Mouse (Mus musculus) layer of hippocampus, adult 8-10 months (tissue): ENCODE measurements around the gene Tmem229b. TPM values are rescaled to one million over a fixed set of nuclear protein-coding genes. Genes with fewer than 3 reads are reported as not detected.
"Not testable (repeated sequence)": the region's sequence is repeated elsewhere in the genome, so short reads cannot be mapped to it uniquely, and the experiment has no call there.

Experiments
- DNase-seq, 2 experiments: peaks; one replicate each; pipeline ENCODE4 v3.0.0; 2022; ENCODE audit warnings: low spot score in 2 of 2
- total RNA-seq, 4 experiments: library from RNA; stranded (reverse); gene quantifications; 2 replicates each; pipeline ENCODE4 v1.2.4; 2022

The Tmem229b gene
- total RNA-seq, 4 experiments from 2014 or later, result 26.8 to 32.8 (median 29.8) TPM

DNA sequence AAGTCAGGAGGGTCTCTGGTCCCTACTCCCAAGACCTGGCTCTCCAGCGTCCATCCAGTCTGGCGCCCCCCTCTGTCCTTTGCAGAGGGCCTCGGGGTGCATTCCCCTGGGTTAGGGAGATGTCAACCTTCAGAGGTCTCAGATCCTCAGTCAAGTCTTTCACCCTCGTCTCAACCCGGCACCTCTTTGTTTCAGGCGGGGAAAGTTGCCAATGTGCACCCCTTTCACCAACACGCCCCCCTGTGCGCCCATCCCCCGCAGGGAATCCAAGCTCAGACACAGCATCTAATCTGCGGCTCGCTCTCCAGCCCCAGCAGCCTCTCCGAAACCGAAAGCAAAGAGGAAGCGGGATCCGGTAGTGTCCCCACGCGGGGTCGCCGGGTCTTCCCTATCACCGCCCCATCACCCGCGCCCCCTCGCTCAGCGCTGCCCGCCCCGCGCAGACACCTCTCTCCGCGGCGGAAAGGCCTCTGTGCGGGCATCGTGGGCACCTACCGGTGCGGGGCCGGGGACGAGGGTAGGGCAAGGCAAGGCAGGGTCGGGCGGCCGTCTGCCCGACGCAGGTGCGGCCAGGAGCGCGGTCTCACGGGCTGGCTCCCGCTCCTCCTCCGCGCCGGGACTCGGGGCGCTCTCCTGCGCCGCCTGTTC is 825 bp downstream of the Tmem229b start:
- peak in 1 of 2 experiments; percentile 29 for DNase-seq

- no peak for DNase-seq
Observed at GRCm38 (mm10) chr12:79006076-79006475, 1.4 kb downstream of the Tmem229b start.

- DNase-seq, result no peak
Observed at GRCm38 (mm10) chr12:79005456-79005855, 2.0 kb downstream of the Tmem229b start.

DNA sequence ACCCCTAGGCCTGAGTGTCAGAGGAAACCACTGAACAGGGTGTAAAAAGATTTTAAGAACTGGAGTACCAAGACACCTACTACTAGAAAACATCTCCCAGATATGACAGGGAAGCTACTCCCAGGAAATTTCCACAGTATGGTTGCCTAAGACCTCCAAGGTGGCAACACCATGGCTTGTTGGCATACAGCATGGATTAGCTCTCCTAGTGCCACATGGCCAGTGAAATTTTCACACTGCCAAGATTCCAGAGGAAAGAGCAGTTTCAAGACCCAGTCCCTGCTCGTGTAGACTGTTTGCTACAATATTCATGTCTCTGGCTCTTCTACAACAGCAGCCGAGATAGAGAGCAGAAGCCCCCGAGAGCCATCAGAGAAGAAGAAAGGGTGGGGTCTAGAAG is 4.4 kb downstream of the Tmem229b start:
- no peak for DNase-seq

DNA sequence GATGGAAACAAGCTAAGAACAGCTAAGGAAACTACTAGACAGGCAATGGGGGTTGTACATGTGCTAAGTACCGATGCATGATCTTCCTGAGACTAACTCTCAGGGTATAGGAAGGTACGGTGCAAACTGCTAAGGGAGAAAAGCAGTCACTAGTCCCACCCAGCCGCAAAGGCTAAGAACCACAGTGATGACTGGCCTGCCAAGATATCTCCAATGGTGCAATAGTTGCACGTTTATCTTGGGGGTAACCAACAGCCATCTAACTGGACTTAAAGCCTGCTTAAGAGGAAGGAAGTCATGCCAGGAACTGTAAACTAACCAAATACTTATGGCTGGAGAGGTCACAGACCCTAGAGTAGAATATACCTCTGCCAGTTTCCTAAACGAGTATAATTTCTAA is 5.0 kb downstream of the Tmem229b start:
- no peak for DNase-seq

DNA sequence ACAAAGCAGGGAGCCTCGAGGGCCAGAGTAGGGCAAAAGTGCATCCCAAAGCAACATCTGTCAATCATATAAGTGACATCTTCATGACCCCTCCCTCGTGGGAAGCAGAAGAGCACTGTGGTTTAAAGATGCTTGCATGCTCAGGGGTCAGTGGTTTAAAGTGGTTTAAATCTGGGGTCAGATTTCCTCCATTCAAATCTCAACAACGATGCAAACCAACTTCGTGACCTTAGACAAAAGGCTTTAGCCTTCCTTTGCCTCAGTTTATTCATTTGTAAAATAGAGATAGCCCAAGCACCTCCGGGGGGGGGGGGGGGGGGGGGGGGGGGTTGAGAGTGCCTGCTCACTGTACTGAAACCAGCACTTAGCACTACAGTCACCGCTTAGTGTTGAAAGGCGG is 10.7 kb downstream of the Tmem229b start:
- DNase-seq, result no peak

GRCm38 (mm10) chr12:78996271-78996670 is 11.2 kb downstream of the Tmem229b start:
- DNase-seq, result no peak

- no peak for DNase-seq
Observed at GRCm38 (mm10) chr12:78987581-78988081, 19.8 kb downstream of the Tmem229b start.

GRCm38 (mm10) chr12:78984035-78984432 is 23.4 kb downstream of the Tmem229b start:
- DNase-seq, result peak; percentile 34 to 48

DNA sequence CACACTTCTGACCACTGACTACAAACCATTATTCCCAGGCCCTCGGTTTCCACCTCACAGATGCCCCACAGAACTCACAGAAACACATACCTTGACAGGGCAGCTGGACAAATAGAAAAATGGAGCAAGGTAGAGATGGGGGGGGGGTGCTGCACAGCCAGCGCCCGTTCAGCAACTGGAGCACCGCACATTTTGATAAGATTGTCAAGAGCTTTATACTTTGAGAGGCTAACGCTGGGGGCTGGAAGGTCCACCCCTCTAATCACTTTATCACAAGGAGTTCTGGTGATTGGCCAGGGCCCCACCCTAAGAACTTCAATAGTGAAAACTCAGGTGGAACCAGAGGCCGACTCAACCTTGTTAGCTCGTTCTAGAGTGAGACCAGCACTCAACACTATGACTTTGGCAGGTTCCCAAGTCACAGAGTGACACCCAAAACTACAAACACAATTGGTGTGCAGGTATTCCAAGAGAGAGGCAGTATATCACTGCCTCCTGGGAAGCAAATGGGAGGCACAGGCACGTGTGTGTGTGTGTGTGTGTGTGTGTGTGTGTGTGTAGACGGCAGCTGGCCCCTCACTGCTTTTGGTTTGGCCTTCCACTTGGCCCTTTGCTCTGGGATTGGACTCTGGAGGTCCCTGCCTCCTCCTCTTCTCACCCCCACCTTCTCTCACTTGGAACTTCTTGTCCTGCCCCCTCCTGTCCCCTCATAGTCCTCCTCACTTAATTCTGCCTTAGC is 24.0 kb downstream of the Tmem229b start:
- no peak for DNase-seq

GRCm38 (mm10) chr12:78981938-78982825 is 25.2 kb downstream of the Tmem229b start:
- no peak for DNase-seq

DNA sequence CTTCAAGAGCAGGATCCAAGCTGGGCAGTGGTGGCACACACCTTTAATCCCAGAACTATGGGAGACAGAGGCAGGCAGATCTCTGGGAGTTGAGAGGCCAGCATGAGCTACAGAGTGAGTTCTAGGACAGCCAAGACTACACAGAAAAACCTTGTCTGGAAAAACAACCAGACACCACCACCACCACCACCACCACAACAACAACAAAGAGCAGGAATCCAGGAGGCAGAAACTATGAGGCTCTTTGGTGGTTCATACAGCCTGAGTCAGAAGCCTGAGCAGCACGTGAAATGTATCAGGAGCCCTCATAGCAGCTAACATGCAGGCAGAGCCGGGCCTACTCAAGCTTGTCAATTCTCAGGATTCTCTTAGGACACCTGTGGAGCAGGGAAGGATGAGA is 26.3 kb downstream of the Tmem229b start:
- DNase-seq, result no peak

DNA sequence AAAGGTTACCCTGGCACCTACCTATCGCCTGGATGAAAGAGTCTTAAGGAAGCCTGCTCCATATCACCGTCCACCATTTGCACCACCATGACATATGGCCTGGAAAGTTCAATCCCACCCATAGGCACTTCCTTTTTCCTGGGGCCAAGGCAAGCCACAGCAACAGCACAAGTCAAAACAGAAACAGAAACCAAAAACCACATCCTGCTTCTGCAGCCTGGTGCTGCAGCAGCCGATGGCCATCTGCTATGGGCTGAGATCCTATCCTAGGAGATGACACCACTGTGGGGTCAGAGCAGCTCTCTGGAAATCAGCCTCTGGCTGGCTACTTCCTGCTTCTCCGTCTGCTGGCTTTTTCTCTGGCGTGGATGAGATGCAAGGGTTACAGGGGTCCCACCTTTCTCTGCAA is 26.7 kb downstream of the Tmem229b start:
- DNase-seq, result no peak

- DNase-seq, result no peak
Observed at GRCm38 (mm10) chr12:78977552-78977951, 29.9 kb downstream of the Tmem229b start.

DNA sequence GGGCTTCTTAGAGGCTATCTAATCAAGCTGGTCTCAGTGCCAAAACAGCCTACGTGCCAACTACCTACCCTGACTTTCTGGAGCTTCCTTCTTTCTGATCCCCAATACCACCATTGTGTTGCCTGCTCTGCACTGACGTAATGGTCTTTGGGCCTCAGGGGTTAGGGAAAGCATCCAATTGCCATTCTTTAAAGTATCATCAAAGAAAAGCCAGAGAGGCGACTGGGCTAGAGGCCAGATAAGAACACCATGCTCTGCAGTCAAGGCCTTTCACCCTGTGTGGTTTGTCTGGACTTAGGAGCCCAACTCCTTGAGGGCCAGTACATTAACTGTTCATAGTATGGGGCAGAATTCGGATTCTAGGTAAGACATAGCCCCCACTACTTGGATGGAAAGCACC is 30.3 kb downstream of the Tmem229b start:
- no peak for DNase-seq

- no peak for DNase-seq
Observed at GRCm38 (mm10) chr12:78975836-78976235, 31.6 kb downstream of the Tmem229b start.

DNA sequence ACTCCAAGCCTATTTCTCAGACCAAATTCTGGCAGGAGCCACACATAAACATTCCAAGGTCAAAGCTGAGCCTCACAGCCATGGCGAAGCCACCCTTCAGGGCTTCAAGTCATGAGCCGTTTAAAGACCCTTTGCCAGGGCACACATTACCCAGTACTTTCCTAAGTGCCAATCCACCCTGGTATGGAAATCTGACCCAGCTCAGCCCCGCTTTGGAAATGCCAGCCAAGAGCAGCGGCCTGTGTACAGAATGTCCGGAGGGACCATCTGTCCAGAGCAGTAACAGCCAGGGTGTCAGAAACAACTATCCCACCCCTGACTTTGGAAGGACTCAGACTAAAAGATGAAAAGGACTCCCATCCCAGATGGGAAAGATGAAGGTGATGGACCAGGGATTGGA is 32.7 kb downstream of the Tmem229b start:
- no peak for DNase-seq

DNA sequence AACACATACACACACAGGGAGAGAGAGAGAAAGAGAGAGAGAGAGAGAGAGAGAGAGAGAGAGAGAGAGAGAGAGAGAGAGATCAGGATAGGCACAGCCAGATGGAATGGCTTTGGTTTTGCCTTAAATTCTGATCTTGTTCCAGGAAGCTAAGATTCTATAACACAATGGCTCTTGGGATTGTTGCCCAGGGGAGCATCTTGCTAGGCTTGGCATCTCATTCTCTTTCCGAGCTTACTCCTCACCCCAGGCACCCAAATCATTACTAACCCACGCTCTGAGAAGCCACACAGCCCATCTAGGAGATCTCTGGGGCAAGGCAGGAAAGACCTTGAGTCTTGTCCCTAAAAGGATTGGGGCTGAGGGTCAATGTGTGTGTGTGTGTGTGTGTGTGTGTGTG is 33.6 kb downstream of the Tmem229b start:
- no peak for DNase-seq

GRCm38 (mm10) chr12:78971649-78972048 is 35.8 kb downstream of the Tmem229b start:
- DNase-seq, result no peak

DNA sequence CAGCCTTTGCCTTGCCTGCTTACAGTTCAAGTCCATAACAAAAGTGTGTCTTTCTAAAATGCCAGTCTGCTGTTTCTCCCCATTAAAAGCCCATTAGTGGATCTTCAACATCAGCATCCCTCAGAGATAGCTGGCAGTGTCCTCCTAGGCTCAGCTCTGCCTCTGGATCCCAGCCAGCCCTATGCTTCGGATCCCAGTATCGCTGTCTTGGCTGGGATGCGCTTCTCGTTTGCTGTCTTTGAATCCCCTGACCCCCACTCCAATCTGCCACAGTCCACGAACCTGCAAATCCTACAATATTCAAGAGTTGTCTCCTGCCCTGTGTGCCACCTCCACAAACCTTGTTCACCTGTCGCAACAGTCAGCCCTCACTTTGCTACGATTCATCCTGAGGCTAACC is 36.7 kb downstream of the Tmem229b start:
- DNase-seq, result no peak

- DNase-seq, result not testable (repeated sequence)
Observed at GRCm38 (mm10) chr12:78964496-78964895, 42.9 kb downstream of the Tmem229b start.

- no peak for DNase-seq
Observed at GRCm38 (mm10) chr12:78956405-78956804, 51.0 kb downstream of the Tmem229b start.
